ENCODE assay signal across 11 mouse cellular contexts in the genomic region with DNA sequence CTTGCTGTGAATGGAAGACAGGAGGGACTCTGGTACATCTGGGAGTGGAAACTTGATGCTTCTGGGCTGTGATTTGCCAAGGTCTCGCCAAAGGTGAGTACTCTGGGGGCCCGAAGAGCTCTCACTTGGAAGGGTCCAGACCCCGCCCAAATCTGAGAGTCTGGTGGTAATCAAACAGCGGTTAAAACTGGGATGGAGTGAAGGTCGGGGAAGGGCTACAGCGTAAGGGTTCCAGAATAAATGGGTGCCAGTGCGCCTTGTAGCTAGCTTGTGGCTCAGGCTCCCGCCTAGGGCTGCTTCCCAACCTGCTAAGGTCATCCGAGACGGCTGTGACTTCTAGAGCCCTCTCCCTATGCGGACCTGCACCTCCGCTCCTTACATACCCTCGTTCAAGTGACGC.
DNase-seq lines count a peak whose midpoint lies in the region; ATAC-seq lines count a peak whose summit lies in the region.
"Had no signal": no experiment of that assay in that cellular context is flagged by ENCODE, and none has a peak within 500 bp of the region (broad histone marks: within the 10 kb centered on the region; RNA-seq: fewer than 3 reads in every experiment).

No protein-coding gene starts in this region.

- WGBS in intestine, embryonic 14.5 days, result 2% methylated on average over 14 of the region's 14 CpGs
- 3% methylated on average over 14 of the region's 14 CpGs for WGBS in intestine, embryonic 16.5 days
- under 1% methylated on average over 14 of the region's 14 CpGs for WGBS in forebrain, embryonic 12.5 days
- 1% methylated on average over 14 of the region's 14 CpGs for WGBS in midbrain, embryonic 12.5 days

- peak overlapping the region; percentile 14 for H3K4me3 ChIP-seq in intestine, embryonic 14.5 days (ENCODE audit: low read depth, low read length)
- H3K4me3 ChIP-seq in intestine, embryonic 16.5 days (ENCODE audit: low read length), result no peak overlapping the region
- H3K4me3 ChIP-seq in forebrain, embryonic 12.5 days (replicated peaks), result peak overlapping the region; percentile 87
- H3K4me3 ChIP-seq in midbrain, embryonic 12.5 days, result peak overlapping the region; percentile 92

- no peak for DNase-seq in intestine, embryonic 14.5 days (ENCODE audit: low spot score)
- peak; percentile 73 for DNase-seq in cerebellum, adult 11-12 months
- no peak for DNase-seq in gastrocnemius, postnatal 10 days
- DNase-seq in kidney, postnatal 36 days, result no peak
- DNase-seq: kidney, adult 9 months had no signal

- no peaks in the 10 kb centered on the region; the same call in 1 of the 2 replicates for H3K9me3 ChIP-seq in intestine, embryonic 14.5 days (ENCODE audit: control insufficient read depth, low read length)
- no peaks in the 10 kb centered on the region for H3K9me3 ChIP-seq in intestine, embryonic 16.5 days (ENCODE audit: control insufficient read depth, low read length)
- H3K9me3 ChIP-seq in forebrain, embryonic 12.5 days, result no peaks in the 10 kb centered on the region
- no peaks in the 10 kb centered on the region for H3K9me3 ChIP-seq in midbrain, embryonic 12.5 days
- H3K9me3 ChIP-seq: stomach, embryonic 15.5 days had no signal

- H3K4me2 ChIP-seq in intestine, embryonic 14.5 days (ENCODE audit: low read length), result no peak overlapping the region
- no peak overlapping the region for H3K4me2 ChIP-seq in intestine, embryonic 16.5 days (ENCODE audit: low read depth, low read length)
- peak overlapping the region; percentile 73 for H3K4me2 ChIP-seq in forebrain, embryonic 12.5 days
- peak overlapping the region; percentile 68 for H3K4me2 ChIP-seq in midbrain, embryonic 12.5 days (replicated peaks)

- peaks cover 100% of the 10 kb centered on the region for H3K27me3 ChIP-seq in intestine, embryonic 14.5 days (replicated peaks; ENCODE audit: control insufficient read depth, insufficient read depth, low read length)
- H3K27me3 ChIP-seq in intestine, embryonic 16.5 days (replicated peaks; ENCODE audit: control insufficient read depth, insufficient read depth, low read length), result peaks cover 83% of the 10 kb centered on the region
- H3K27me3 ChIP-seq in forebrain, embryonic 12.5 days, result 0 out of 2 replicates have a peak, but pooled peaks cover 5% of the 10 kb centered on the region
- peaks cover 32% of the 10 kb centered on the region for H3K27me3 ChIP-seq in midbrain, embryonic 12.5 days

- ATAC-seq in intestine, embryonic 14.5 days (replicated peaks; ENCODE audit: low FRiP score, low TSS enrichment, low read depth), result no peak
- no peak for ATAC-seq in intestine, embryonic 16.5 days
- ATAC-seq in forebrain, embryonic 12.5 days (ENCODE audit: low FRiP score), result peak; percentile 25
- ATAC-seq in midbrain, embryonic 12.5 days (ENCODE audit: low FRiP score, low read depth), result peak; percentile 38
- ATAC-seq in granulocyte monocyte progenitor cell, adult 5-6 weeks (replicated peaks; ENCODE audit: poor library complexity, severe bottlenecking), result no peak

- no peaks in the 10 kb centered on the region for H3K4me1 ChIP-seq in intestine, embryonic 14.5 days (replicated peaks; ENCODE audit: control insufficient read depth, insufficient read depth, low read length)
- H3K4me1 ChIP-seq in intestine, embryonic 16.5 days (ENCODE audit: control insufficient read depth, insufficient read depth, low read length), result 0 out of 2 replicates have a peak, but pooled peaks cover 3% of the 10 kb centered on the region
- H3K4me1 ChIP-seq in forebrain, embryonic 12.5 days, result peaks cover 2% of the 10 kb centered on the region; the same call in 1 of the 2 replicates
- peaks cover 4% of the 10 kb centered on the region; the same call in 1 of the 2 replicates for H3K4me1 ChIP-seq in midbrain, embryonic 12.5 days
- H3K4me1 ChIP-seq: stomach, embryonic 15.5 days had no signal

- H3K9ac ChIP-seq in intestine, embryonic 14.5 days (ENCODE audit: low read length), result no peak overlapping the region
- no peak overlapping the region for H3K9ac ChIP-seq in intestine, embryonic 16.5 days (ENCODE audit: low read depth, low read length)
- H3K9ac ChIP-seq in forebrain, embryonic 12.5 days, result peak overlapping the region; percentile 100
- peak overlapping the region; percentile 88 for H3K9ac ChIP-seq in midbrain, embryonic 12.5 days (replicated peaks)
- H3K9ac ChIP-seq: stomach, embryonic 15.5 days had no signal

- H3K36me3 ChIP-seq in intestine, embryonic 14.5 days (ENCODE audit: control insufficient read depth, insufficient read depth, low read length), result no peaks in the 10 kb centered on the region
- H3K36me3 ChIP-seq in intestine, embryonic 16.5 days (ENCODE audit: control insufficient read depth, insufficient read depth, low read length), result no peaks in the 10 kb centered on the region
- no peaks in the 10 kb centered on the region for H3K36me3 ChIP-seq in forebrain, embryonic 12.5 days (replicated peaks)
- no peaks in the 10 kb centered on the region for H3K36me3 ChIP-seq in midbrain, embryonic 12.5 days
- H3K36me3 ChIP-seq: stomach, embryonic 15.5 days had no signal

- H3K27ac ChIP-seq in intestine, embryonic 14.5 days (ENCODE audit: low read depth), result no peak overlapping the region
- H3K27ac ChIP-seq in intestine, embryonic 16.5 days (ENCODE audit: low read length), result no peak overlapping the region
- peak overlapping the region; percentile 100 for H3K27ac ChIP-seq in forebrain, embryonic 12.5 days
- peak overlapping the region; percentile 98 for H3K27ac ChIP-seq in midbrain, embryonic 12.5 days (replicated peaks)
- H3K27ac ChIP-seq: macrophage; stomach, embryonic 15.5 days had no signal

Comparison
In these comparisons a context has a peak if more than half of its experiments do, and no peak if none do; other contexts are left out.
1. ATAC-seq: peak in forebrain, embryonic 12.5 days (single experiment) and midbrain, embryonic 12.5 days (single experiment); none in intestine, embryonic 14.5 days (single experiment), intestine, embryonic 16.5 days (single experiment) and granulocyte monocyte progenitor cell, adult 5-6 weeks (single experiment).
2. H3K27ac ChIP-seq: peak in forebrain, embryonic 12.5 days (single experiment) and midbrain, embryonic 12.5 days (single experiment); none in intestine, embryonic 14.5 days (single experiment) and intestine, embryonic 16.5 days (single experiment).
3. H3K4me2 ChIP-seq: peak in forebrain, embryonic 12.5 days (single experiment) and midbrain, embryonic 12.5 days (single experiment); none in intestine, embryonic 14.5 days (single experiment) and intestine, embryonic 16.5 days (single experiment).
4. H3K9ac ChIP-seq: peak in forebrain, embryonic 12.5 days (single experiment) and midbrain, embryonic 12.5 days (single experiment); none in intestine, embryonic 14.5 days (single experiment) and intestine, embryonic 16.5 days (single experiment).